Mouse (Mus musculus): ENCODE data around the gene Gm13889.

Gm13889 gene

GRCm38 (mm10) chr2:93958216-93958615 is 1.2 kb upstream of the Gm13889 start:
- no peak for DNase-seq (ENCODE audit: low read depth, low spot score)

DNA sequence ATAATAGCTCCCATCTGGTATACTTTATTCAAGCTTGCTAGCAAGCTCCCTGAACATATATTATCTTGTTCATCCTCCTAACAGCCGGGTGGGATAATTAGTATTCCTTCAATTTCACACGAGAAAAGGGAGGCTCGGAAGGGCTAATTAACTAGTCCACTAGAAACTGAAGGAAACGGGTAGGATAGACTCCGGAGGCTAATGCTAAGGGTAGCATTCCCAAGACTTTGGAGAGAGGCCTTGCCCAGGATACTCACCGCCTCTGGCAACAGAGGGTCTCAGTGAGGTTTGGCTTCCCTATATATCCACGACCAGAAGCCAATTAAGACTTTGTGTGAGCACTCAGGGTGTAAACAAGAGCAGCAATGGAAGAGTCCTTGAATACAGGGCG is 779 bp upstream of the Gm13889 start:
- DNase-seq (ENCODE audit: low read depth, low spot score): no peak

DNA sequence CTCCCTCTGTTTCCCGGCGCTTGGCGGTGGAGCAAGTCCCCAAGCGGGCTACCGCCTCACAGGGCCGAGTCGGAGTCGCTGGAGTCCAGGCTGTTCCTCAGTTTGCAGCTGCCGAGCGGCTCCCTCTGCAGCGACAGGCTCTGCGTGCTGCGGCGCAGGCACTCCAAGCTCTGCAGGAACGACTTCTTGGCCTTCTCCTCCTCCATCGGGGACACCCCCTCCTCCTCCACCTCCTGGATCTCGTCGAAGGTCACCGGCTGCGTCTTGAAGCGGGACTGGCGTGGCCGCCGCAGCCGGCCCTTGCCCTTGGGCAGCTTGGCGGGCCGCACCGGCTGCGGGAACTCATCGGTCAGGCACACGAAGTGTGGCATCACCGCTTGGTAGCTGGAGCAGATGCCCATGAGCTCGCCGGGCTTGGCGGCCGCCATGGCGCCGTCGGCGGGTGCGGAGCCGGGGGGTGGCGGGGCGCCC is 635 bp downstream of the Gm13889 start:
- no peak for DNase-seq (ENCODE audit: low read depth, low spot score)

GRCm38 (mm10) chr2:93955886-93956285 is 1.1 kb downstream of the Gm13889 start:
- no peak for DNase-seq (ENCODE audit: low read depth, low spot score)

DNA sequence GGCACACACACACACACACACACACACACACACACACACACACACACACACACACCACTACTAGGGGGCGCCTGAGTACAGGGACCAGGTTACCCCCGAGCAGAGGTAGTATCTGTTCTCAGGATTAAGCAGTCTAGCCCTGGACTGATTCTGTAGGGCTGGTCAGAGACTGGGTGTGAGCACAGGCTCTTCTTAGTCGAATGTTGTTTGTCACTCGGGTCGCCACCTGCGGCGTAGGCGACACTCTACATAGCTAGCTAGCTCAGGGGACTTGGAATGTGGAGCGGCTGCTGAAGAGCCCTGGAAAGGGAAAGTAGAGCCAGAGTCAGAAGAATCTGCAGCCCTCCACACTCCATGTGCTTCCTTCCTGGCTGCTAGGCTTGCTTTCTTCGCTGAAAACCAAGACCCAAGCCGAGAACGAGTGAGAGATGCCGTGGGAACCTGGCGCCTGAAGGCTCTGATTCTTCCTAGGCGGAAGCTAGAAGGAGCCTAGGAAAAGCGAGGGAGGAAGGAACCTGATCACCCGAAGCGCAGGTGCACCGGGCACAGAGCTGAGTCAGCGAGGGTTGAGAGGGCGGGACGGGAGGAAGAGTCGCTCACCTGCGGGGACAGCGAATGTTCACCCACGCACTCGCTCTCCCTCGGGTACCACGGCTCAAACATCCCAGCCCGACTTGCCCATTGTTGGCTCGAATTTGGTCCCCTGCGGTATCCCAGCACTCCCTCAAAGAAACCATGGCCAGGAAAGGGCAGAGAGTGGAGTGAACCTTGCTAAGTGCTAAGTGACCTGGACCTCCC is 2.0 kb downstream of the Gm13889 start:
- no peak for DNase-seq (ENCODE audit: low read depth, low spot score)

GRCm38 (mm10) chr2:93953726-93954125 is 3.3 kb downstream of the Gm13889 start:
- DNase-seq (ENCODE audit: low read depth, low spot score): no peak

DNA sequence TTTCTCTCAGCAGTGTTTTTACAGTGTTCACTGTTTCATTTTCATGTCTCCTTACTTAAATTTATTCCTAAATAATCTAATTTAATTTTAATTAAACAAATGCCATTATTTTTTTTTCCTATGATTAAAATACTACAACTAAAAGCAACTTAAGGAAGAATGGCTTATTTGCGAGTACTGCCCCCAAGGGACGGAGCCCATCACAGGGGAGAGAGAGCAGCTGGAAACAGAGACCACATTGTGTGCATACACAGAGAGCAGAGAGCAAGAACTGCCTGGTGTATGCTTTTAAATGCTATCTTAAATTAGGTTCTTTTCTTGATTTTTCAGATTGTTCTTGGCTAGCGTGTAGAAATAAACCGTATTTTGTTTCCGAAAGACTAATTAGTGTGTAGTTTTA is 10.0 kb downstream of the Gm13889 start:
- no peak for DNase-seq (ENCODE audit: low read depth, low spot score)

DNA sequence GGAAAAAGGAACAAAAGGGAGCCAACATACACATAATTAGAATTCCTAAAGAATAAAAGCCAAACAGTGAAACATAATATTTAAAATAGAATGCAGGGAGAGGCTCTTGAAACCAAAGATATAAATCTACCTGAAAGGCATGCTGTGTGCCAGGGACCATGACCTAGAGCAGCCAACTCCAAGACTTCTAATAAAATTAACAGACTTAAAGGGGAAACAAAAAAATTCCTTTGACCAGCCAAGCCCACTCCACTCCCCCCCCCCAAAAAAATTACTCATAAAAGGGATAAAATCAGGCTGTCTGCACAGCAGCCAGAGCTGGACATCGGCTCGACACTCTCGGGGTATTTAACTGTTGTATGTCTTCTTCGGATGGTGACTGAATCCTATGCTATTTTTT is 12.1 kb downstream of the Gm13889 start:
- no peak for DNase-seq (ENCODE audit: low read depth, low spot score)

DNA sequence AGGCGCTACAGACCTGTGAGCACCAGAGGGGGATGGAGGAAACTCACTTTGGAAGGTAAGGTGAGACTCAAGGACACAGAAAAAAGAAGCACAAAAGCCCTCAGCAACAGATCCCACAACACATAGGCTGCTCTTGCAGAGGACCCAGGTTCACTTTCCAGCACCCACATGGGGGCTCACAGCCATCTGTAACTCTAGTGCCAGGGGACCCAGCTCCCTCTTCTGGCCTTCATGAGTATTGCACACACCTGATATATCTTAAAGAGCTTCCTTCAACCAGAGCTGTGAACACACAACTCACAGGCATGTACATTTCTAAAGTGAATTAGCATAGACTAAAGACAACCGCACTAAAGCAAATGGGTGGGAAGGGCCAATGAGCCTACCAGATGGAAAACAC is 12.9 kb downstream of the Gm13889 start:
- DNase-seq (ENCODE audit: low read depth, low spot score): no peak

- no peak for DNase-seq (ENCODE audit: low read depth, low spot score)
Observed at GRCm38 (mm10) chr2:93941670-93942069, 15.3 kb downstream of the Gm13889 start.

DNA sequence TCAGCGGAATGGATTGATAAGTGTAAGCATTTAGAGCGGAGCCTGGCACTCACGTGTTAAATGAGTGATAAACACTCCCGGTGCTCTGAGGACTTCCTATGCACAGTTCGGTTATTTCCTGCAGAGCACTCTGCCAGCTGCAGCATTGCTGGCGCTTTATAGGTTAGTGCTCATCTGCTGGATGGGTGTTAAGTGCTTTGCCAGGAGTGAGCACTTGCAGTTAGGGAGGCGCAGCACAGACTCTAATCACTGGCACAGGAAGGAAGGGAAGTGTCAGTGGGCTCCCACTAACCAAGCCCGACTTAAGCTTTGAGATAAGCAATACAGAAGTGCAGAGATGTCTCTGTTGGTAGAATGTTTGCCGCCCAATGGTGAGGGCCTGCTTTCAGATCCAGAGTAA is 18.5 kb downstream of the Gm13889 start:
- DNase-seq (ENCODE audit: low read depth, low spot score): no peak

GRCm38 (mm10) chr2:93928866-93929265 is 28.1 kb downstream of the Gm13889 start:
- no peak for DNase-seq (ENCODE audit: low read depth, low spot score)

DNA sequence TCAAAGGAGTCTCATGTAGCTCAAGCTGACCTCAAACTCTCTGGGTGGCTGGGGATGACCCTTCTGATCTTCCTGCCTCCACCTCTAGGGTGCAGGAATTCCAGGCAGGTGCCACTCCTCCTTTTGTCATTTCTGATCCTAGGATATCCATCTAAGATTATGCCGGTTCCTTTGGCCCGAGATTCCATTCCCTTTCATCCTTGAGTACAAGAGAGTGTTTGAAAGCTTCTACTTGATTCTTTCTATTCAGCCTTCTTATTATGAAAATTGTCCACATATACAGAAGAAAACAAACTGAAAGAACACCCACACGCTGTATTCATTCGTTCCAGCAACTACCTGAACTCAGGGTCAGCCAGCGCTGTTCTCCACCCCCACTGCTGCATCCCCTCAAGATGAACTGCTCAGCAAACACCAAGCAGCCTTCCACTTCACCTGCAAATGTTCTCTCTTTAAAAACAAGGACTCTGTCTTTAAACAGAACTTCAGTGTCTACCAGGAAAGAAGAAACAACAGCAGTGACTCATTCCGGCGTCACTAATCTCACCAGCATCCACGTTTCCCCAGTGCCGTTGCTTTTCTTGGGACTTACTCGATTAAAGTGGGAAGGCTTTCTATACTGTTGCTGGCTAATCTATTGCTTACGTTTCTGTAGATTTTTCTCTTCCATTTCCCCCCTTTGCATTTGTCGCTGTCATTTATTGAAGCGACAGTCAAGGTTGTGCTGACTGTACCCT is 29.1 kb downstream of the Gm13889 start:
- no peak for DNase-seq (ENCODE audit: low read depth, low spot score)

- DNase-seq (ENCODE audit: low read depth, low spot score): no peak
Observed at GRCm38 (mm10) chr2:93926141-93926540, 30.9 kb downstream of the Gm13889 start.

DNA sequence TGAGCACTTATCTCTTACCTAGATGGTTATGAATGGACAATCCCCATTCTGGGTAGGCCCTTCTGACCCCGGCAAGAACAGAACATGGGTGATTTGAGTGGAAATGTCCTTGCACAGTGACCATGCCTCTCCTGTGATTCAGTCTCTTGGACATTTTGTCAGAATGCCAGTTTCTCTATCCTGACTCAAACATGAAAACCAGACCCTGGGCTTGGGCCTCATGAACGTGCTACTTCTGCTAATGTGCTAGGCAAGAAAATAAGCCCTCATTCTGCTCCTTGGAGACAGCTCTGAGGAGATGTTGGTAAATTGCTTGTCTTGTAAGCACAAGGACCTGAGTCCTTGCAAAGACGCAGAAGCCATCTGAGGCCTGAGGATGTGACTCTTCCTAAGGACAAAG is 37.9 kb downstream of the Gm13889 start:
- no peak for DNase-seq (ENCODE audit: low read depth, low spot score)

GRCm38 (mm10) chr2:93913552-93913951 is 43.4 kb downstream of the Gm13889 start:
- no peak for DNase-seq (ENCODE audit: low read depth, low spot score)

DNA sequence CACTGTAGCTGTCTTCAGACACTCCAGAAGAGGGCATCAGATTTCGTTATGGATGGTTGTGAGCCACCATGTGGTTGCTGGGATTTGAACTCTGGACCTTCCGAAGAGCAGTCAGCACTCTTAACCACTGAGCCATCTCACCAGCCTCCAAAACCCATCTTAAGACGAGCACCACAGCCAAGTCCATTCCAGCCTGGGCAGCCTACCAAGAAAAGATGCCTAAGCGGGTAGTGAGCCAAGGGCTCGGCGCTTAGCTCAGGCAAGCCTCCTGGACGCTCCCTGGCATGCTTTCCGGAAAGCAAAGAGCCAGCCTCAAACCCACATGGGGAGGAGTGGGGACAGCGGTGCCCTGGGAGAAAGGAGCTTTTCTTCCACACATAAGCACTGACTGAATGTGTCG is 45.1 kb downstream of the Gm13889 start:
- no peak for DNase-seq (ENCODE audit: low read depth, low spot score)

- no peak for DNase-seq (ENCODE audit: low read depth, low spot score)
Observed at GRCm38 (mm10) chr2:93909716-93910115, 47.3 kb downstream of the Gm13889 start.

DNA sequence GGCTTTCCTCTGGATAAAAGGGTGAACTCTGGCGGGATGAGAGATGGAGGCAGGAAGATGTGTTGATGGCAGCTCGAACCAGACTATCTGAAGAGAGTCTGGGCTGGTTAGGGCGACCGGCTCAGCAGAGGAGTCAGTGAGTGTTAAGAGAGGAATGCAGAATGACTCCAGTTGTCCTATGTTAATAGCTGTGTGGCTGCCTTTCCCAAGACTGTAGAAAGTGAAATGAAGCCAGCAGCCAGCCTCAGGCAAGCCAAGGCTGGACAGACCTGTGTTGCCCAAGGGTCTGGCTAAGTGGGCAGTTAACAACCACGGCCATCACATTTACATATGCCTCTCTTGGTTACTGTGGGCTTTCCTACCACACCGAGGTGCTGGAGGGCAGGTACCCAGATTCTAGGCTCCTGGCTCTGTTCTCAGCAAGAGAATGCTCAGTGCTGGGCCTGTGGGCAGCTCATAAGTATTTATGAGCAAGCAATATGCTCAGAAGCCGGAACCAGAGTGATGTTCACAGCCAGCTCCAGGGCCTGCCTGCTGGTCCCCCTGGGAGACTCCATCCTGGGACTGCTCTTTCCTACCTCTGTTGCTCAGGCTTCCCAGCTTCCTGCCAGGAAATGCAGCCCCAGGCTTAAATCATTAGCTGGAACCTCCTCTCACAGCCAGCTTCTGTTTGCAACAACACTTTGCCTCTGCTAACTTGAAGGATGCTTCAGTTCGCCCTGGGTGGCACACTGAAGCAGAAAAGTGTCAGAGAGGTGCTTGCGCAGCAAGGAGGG is 49.3 kb downstream of the Gm13889 start:
- no peak for DNase-seq (ENCODE audit: low read depth, low spot score)

DNA sequence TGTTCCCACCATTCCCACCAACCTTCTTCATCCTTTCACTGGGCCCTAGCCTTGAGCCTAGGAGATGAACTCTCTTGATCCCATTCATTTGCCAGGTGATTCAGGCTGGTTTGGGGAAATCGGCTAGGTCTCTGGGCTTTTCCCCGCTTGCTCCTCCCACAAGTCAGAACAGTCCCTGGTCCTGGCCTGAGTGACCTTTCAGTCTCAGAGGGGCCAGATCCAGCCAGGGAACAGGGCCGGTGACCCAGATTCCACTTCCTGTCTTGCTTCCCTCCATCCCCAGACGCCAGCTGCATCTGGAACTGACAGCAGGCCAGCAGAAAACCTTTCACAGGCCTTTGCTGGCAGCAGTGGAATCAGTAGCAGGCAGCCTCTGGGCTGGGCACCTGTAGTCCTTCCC is 50.7 kb downstream of the Gm13889 start:
- no peak for DNase-seq (ENCODE audit: low read depth, low spot score)

Data from retina, postnatal 7 days (tissue).